Mouse (Mus musculus) heart, embryonic 15.5 days (tissue): ENCODE data around the gene Phactr2. TPM values are rescaled to one million over a fixed set of nuclear protein-coding genes. Genes with fewer than 3 reads are reported as not detected.
"Not testable (repeated sequence)": the region's sequence is repeated elsewhere in the genome, so short reads cannot be mapped to it uniquely, and the experiment has no call there.

Experiments
- ATAC-seq: fragments of 200-750 bp; cut with Nextera tagmentation; replicated peaks from 2 replicates; pipeline ENCODE4 v1.8.0; 2017; ENCODE audit warnings: low read depth, moderate TSS enrichment; ENCODE audit not compliant: insufficient number of reproducible peaks, insufficient read depth, low FRiP score
- H3K27ac ChIP-seq: fragments of 300-500 bp; sonication (generic); 2 replicates; pipeline ENCODE4 v1.5.1; 2015; ENCODE audit warnings: mild to moderate bottlenecking, inconsistent platforms
- H3K27me3 ChIP-seq: fragments of 300-500 bp; sonication (generic); 2 replicates; pipeline ENCODE4 v1.6.1; 2015; ENCODE audit warnings: inconsistent platforms
- H3K36me3 ChIP-seq: fragments of 300-500 bp; sonication (generic); 2 replicates; pipeline ENCODE4 v1.6.1; 2015; ENCODE audit warnings: mild to moderate bottlenecking, inconsistent platforms
- H3K4me1 ChIP-seq: fragments of 300-500 bp; sonication (generic); replicated peaks from 2 replicates; pipeline ENCODE4 v1.6.1; 2015; ENCODE audit warnings: inconsistent platforms
- H3K4me2 ChIP-seq: fragments of 300-500 bp; sonication (generic); 2 replicates; pipeline ENCODE4 v1.6.1; 2015; ENCODE audit warnings: inconsistent platforms, mild to moderate bottlenecking, moderate library complexity
- H3K4me3 ChIP-seq: fragments of 300-500 bp; sonication (generic); 2 replicates; pipeline ENCODE4 v1.5.1; 2015; ENCODE audit warnings: mild to moderate bottlenecking, inconsistent platforms
- H3K9ac ChIP-seq: fragments of 300-500 bp; sonication (generic); 2 replicates; pipeline ENCODE4 v1.6.1; 2015; ENCODE audit warnings: mild to moderate bottlenecking, inconsistent platforms
- H3K9me3 ChIP-seq: fragments of 300-500 bp; sonication (generic); replicated peaks from 2 replicates; pipeline ENCODE4 v1.6.1; 2016; ENCODE audit warnings: inconsistent platforms
- WGBS: fragments of 180-500 bp; shearing (Covaris S2); methylation state at CpG from one replicate; pipeline ENCODE4 v1.1.7; 2015; ENCODE audit warnings: mixed read lengths; 5-methylcytosine and 5-hydroxymethylcytosine counted together
- polyA plus RNA-seq: library from polyadenylated mRNA; unstranded; fragments of >200 nt; fragmentation: Nextera tagmentation; extraction: Ambion mirVana; gene quantifications from 2 replicates; pipeline ENCODE4 v1.2.1, GENCODE M21; 2015

The Phactr2 gene
- 51.1 and 56.1 TPM in 2 replicates for polyA plus RNA-seq

- under 1% methylated on average over 66 of the region's 71 CpGs for WGBS
- no peaks in the 10 kb centered on the region for H3K9me3 ChIP-seq
- H3K4me3 ChIP-seq: peak within 1 kb of the TSS; percentile 82
- H3K4me2 ChIP-seq: peak within 1 kb of the TSS; percentile 99
- H3K27ac ChIP-seq: peak within 1 kb of the TSS; percentile 54
- no peaks in the 10 kb centered on the region for H3K36me3 ChIP-seq
- peak; percentile 62 for ATAC-seq
- H3K9ac ChIP-seq: peak within 1 kb of the TSS; percentile 72
- H3K27me3 ChIP-seq: peaks cover 11% of the 10 kb centered on the region; the same call in 1 of the 2 replicates
- H3K4me1 ChIP-seq: peaks cover 15% of the 10 kb centered on the region
Observed at GRCm38 (mm10) chr10:13473833-13474567, at the start of gene Phactr2. Gene Phactr2 (minus strand): TSS chr10:13474412.

- Histone ChIP-seq H3K4me1 (no peaks in the 10 kb centered on the region), H3K27me3 (no peaks in the 10 kb centered on the region), H3K9me3 (no peaks in the 10 kb centered on the region), H3K9ac (no peak overlapping the region), H3K4me3 (no peak overlapping the region), H3K4me2 (no peak overlapping the region), H3K36me3 (0 out of 2 replicates have a peak, but pooled peaks cover under 1% of the 10 kb centered on the region), H3K27ac (no peak overlapping the region)
- ATAC-seq: no peak
- WGBS: 80% methylated on average over 4 of the region's 4 CpGs
Observed at GRCm38 (mm10) chr10:13521857-13522256, 47.6 kb upstream of the Phactr2 start.

GRCm38 (mm10) chr10:13502371-13502770, 28.2 kb upstream of the Phactr2 start:
- no peak for ATAC-seq
- no peak overlapping the region for H3K9ac ChIP-seq
- H3K27ac ChIP-seq: peak overlapping the region; percentile 55
- peak overlapping the region; percentile 91 for H3K4me2 ChIP-seq
- H3K4me1 ChIP-seq: peaks cover 15% of the 10 kb centered on the region
- H3K9me3 ChIP-seq: no peaks in the 10 kb centered on the region
- WGBS: 35% methylated on average over 8 of the region's 8 CpGs
- H3K36me3 ChIP-seq: peaks cover 7% of the 10 kb centered on the region; the same call in 1 of the 2 replicates
- no peaks in the 10 kb centered on the region for H3K27me3 ChIP-seq
- H3K4me3 ChIP-seq: peak overlapping the region; percentile 68

- H3K27ac ChIP-seq: peak overlapping the region; percentile 55
- ATAC-seq, H3K36me3 ChIP-seq, H3K9me3 ChIP-seq, H3K27me3 ChIP-seq: not testable (repeated sequence)
- WGBS: 40% methylated on average over 4 of the region's 4 CpGs
- peak overlapping the region; percentile 64 for H3K9ac ChIP-seq
- H3K4me3 ChIP-seq: peak overlapping the region; percentile 68
- H3K4me1 ChIP-seq: peaks cover 22% of the 10 kb centered on the region
- H3K4me2 ChIP-seq: peak overlapping the region; percentile 91
Observed at GRCm38 (mm10) chr10:13501533-13501932, 27.3 kb upstream of the Phactr2 start.

GRCm38 (mm10) chr10:13500938-13501496, 26.8 kb upstream of the Phactr2 start:
- ATAC-seq: peak; percentile 85
- H3K4me3 ChIP-seq: peak overlapping the region; percentile 68
- WGBS: 1% methylated on average over 30 of the region's 30 CpGs
- H3K4me1 ChIP-seq: peaks cover 27% of the 10 kb centered on the region
- peak overlapping the region; percentile 64 for H3K9ac ChIP-seq
- H3K36me3 ChIP-seq: no peaks in the 10 kb centered on the region
- H3K27ac ChIP-seq: peak overlapping the region; percentile 55
- peak overlapping the region; percentile 91 for H3K4me2 ChIP-seq
- no peaks in the 10 kb centered on the region for H3K27me3 ChIP-seq
- no peaks in the 10 kb centered on the region for H3K9me3 ChIP-seq

GRCm38 (mm10) chr10:13500473-13500872, 26.3 kb upstream of the Phactr2 start:
- Histone ChIP-seq H3K9me3 (no peaks in the 10 kb centered on the region), H3K4me3 (peak overlapping the region; percentile 68), H3K27me3 (no peaks in the 10 kb centered on the region), H3K4me1 (peaks cover 27% of the 10 kb centered on the region), H3K27ac (peak overlapping the region; percentile 55), H3K9ac (peak overlapping the region; percentile 64), H3K4me2 (peak overlapping the region; percentile 91), H3K36me3 (no peaks in the 10 kb centered on the region)
- no peak for ATAC-seq
- WGBS: 50% methylated on average over 9 of the region's 9 CpGs

GRCm38 (mm10) chr10:13499331-13499730, 25.1 kb upstream of the Phactr2 start, which contains the start of gene Fuca2:
Gene Fuca2 (plus strand): TSS chr10:13499540.
- WGBS: 86% methylated on average over 2 of the region's 2 CpGs
- Histone ChIP-seq H3K27ac (no peak within 1 kb of the TSS), H3K27me3 (no peaks in the 10 kb centered on the region)

GRCm38 (mm10) chr10:13496315-13496714, 22.1 kb upstream of the Phactr2 start:
- H3K27me3 ChIP-seq: no peaks in the 10 kb centered on the region
- no peaks in the 10 kb centered on the region for H3K9me3 ChIP-seq
- peak; percentile 65 for ATAC-seq
- H3K4me1 ChIP-seq: peaks cover 17% of the 10 kb centered on the region
- H3K9ac ChIP-seq: no peak overlapping the region
- peak overlapping the region; percentile 56 for H3K27ac ChIP-seq
- H3K4me2 ChIP-seq: no peak overlapping the region
- no peak overlapping the region for H3K4me3 ChIP-seq
- no peaks in the 10 kb centered on the region for H3K36me3 ChIP-seq
- WGBS: 63% methylated on average over 3 of the region's 3 CpGs

More at GRCm38 (mm10) chr10:13499331-13499730, 25.1 kb upstream of the Phactr2 start, which contains the start of gene Fuca2:
- Histone ChIP-seq H3K36me3 (no peaks in the 10 kb centered on the region), H3K4me2 (no peak within 1 kb of the TSS; the same call in 1 of the 2 replicates), H3K4me1 (peaks cover 27% of the 10 kb centered on the region), H3K9me3 (no peaks in the 10 kb centered on the region), H3K4me3 (no peak within 1 kb of the TSS), H3K9ac (no peak within 1 kb of the TSS)
- no peak for ATAC-seq

GRCm38 (mm10) chr10:13493978-13494686, 19.9 kb upstream of the Phactr2 start:
- WGBS: 83% methylated on average over 9 of the region's 9 CpGs

GRCm38 (mm10) chr10:13489671-13490070, 15.5 kb upstream of the Phactr2 start:
- Histone ChIP-seq H3K27me3 (no peaks in the 10 kb centered on the region), H3K4me1 (peaks cover 6% of the 10 kb centered on the region), H3K9ac (no peak overlapping the region), H3K9me3 (no peaks in the 10 kb centered on the region), H3K36me3 (no peaks in the 10 kb centered on the region), H3K27ac (peak overlapping the region; percentile 45), H3K4me2 (no peak overlapping the region), H3K4me3 (no peak overlapping the region)
- no peak for ATAC-seq
- 40% methylated on average over 6 of the region's 6 CpGs for WGBS

More at GRCm38 (mm10) chr10:13493978-13494686, 19.9 kb upstream of the Phactr2 start:
- H3K4me1 ChIP-seq: peaks cover 19% of the 10 kb centered on the region
- H3K36me3 ChIP-seq: no peaks in the 10 kb centered on the region
- no peak overlapping the region for H3K4me2 ChIP-seq
- H3K9ac ChIP-seq: no peak overlapping the region
- H3K4me3 ChIP-seq: no peak overlapping the region
- no peaks in the 10 kb centered on the region for H3K9me3 ChIP-seq
- H3K27me3 ChIP-seq: no peaks in the 10 kb centered on the region
- no peak for ATAC-seq
- H3K27ac ChIP-seq: no peak overlapping the region

- no peak overlapping the region for H3K27ac ChIP-seq
- WGBS: 77% methylated on average over 4 of the region's 4 CpGs
Observed at GRCm38 (mm10) chr10:13485958-13486357, 11.7 kb upstream of the Phactr2 start.

More at GRCm38 (mm10) chr10:13485958-13486357, 11.7 kb upstream of the Phactr2 start:
- no peaks in the 10 kb centered on the region for H3K9me3 ChIP-seq
- H3K4me1 ChIP-seq: peaks cover 6% of the 10 kb centered on the region
- no peak overlapping the region for H3K9ac ChIP-seq
- H3K4me2 ChIP-seq: no peak overlapping the region
- ATAC-seq: no peak
- H3K4me3 ChIP-seq: no peak overlapping the region
- H3K36me3 ChIP-seq: no peaks in the 10 kb centered on the region
- no peaks in the 10 kb centered on the region for H3K27me3 ChIP-seq
